In the genomic region with DNA sequence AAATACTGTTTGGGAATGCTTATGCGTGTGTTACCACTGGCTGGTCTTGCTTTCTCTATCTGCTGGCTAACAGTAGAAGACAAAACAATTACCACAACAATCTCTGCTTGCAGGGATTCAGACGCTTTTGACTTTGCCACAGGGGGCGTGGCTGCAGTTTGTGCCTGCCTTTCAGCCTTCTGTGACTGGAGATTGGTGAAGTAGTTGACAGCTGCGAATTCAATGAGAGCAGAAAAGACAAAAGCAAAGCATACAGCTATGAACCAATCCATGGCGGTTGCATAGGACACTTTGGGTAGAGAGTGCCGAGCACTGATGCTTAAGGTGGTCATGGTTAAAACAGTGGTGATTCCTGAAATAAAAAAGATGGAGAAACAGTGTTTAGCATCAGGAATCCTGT, we compare ENCODE assay signal across 11 mouse cellular contexts. TPM values are rescaled to one million over a fixed set of nuclear protein-coding genes. Genes with fewer than 3 reads are reported as not detected.
DNase-seq lines count a peak whose midpoint lies in the region; ATAC-seq and TF ChIP-seq lines count a peak whose summit lies in the region.
"Had no signal": no experiment of that assay in that cellular context is flagged by ENCODE, and none has a peak within 500 bp of the region (broad histone marks: within the 10 kb centered on the region; RNA-seq: fewer than 3 reads in every experiment).

No protein-coding gene starts in this region.

- DNase-seq in adrenal gland, postnatal 25 days, result peak; percentile 2
- DNase-seq in adrenal gland, adult 18-20 months (ENCODE audit: low spot score in 2 of 2), result no peak
- DNase-seq in cerebellum, postnatal 25 days, result peak; percentile 66 to 72
- no peak for DNase-seq in heart, adult 11 months
- no peak for DNase-seq in adrenal gland, adult 8-10 months

- ATAC-seq in hindbrain, embryonic 13.5 days (ENCODE audit: low FRiP score), result peak; percentile 75; the same call in 1 of the 2 replicates
- no peak for ATAC-seq in kidney, embryonic 14.5 days (ENCODE audit: low FRiP score, low TSS enrichment)

- WGBS in hindbrain, embryonic 13.5 days, result 1% methylated on average over 6 of the region's 6 CpGs
- WGBS in kidney, embryonic 14.5 days, result 17% methylated on average over 6 of the region's 6 CpGs

- no peaks in the 10 kb centered on the region for H3K9me3 ChIP-seq in hindbrain, embryonic 13.5 days
- no peaks in the 10 kb centered on the region for H3K9me3 ChIP-seq in kidney, embryonic 14.5 days (ENCODE audit: control insufficient read depth, low read length)

- peaks cover 6% of the 10 kb centered on the region for H3K4me1 ChIP-seq in hindbrain, embryonic 13.5 days (replicated peaks)
- no peaks in the 10 kb centered on the region for H3K4me1 ChIP-seq in kidney, embryonic 14.5 days (ENCODE audit: control insufficient read depth, insufficient read depth, low read length)

- H3ac ChIP-seq in myocyte (ENCODE audit: control insufficient read depth, insufficient read length), result no peak overlapping the region

- peak overlapping the region; percentile 25 for H3K4me2 ChIP-seq in hindbrain, embryonic 13.5 days
- H3K4me2 ChIP-seq in myocyte (ENCODE audit: low read depth), result peak overlapping the region; percentile 30
- no peak overlapping the region for H3K4me2 ChIP-seq in kidney, embryonic 14.5 days (replicated peaks; ENCODE audit: low read depth, low read length)

- H3K27me3 ChIP-seq in hindbrain, embryonic 13.5 days, result no peaks in the 10 kb centered on the region
- H3K27me3 ChIP-seq in myocyte (ENCODE audit: control insufficient read depth, insufficient read depth, insufficient read length), result no peaks in the 10 kb centered on the region
- no peaks in the 10 kb centered on the region for H3K27me3 ChIP-seq in kidney, embryonic 14.5 days (ENCODE audit: control insufficient read depth, insufficient read depth, low read length)

- no peak for TF ChIP-seq POLR2A in myocyte (IDR thresholded peaks at IDR 0.05; ENCODE audit: insufficient read length, low read depth)

- no peak overlapping the region for H3K9ac ChIP-seq in hindbrain, embryonic 13.5 days
- no peak overlapping the region for H3K9ac ChIP-seq in kidney, embryonic 14.5 days (ENCODE audit: low read depth, low read length)

- H3K4me3 ChIP-seq in hindbrain, embryonic 13.5 days, result no peak overlapping the region
- H3K4me3 ChIP-seq in myocyte, result no peak overlapping the region
- H3K4me3 ChIP-seq in kidney, embryonic 14.5 days (ENCODE audit: low read length), result no peak overlapping the region

- H3K79me2 ChIP-seq in myocyte (ENCODE audit: control insufficient read depth, insufficient read depth), result no peaks in the 10 kb centered on the region

- no peaks in the 10 kb centered on the region for H3K36me3 ChIP-seq in hindbrain, embryonic 13.5 days
- H3K36me3 ChIP-seq in myocyte (ENCODE audit: control insufficient read depth, insufficient read depth), result no peaks in the 10 kb centered on the region
- no peaks in the 10 kb centered on the region for H3K36me3 ChIP-seq in kidney, embryonic 14.5 days (ENCODE audit: control insufficient read depth, insufficient read depth, low read length)

- no peak overlapping the region for H3K27ac ChIP-seq in hindbrain, embryonic 13.5 days
- no peak overlapping the region for H3K27ac ChIP-seq in kidney, embryonic 14.5 days (ENCODE audit: low read depth, low read length)

TF ChIP-seq in myocyte, 11 proteins besides CTCF, POLR2A, EP300 and RAD21:
- no peak for TF ChIP-seq SRF (IDR thresholded peaks at IDR 0.05; ENCODE audit: control insufficient read depth, insufficient read length, low read depth)
- no peak for TF ChIP-seq MYOG (IDR thresholded peaks at IDR 0.05; ENCODE audit: control insufficient read depth in 1 of 3, insufficient read depth in 1 of 3, insufficient read length in 2 of 3, low read depth in 2 of 3)
- no peak for TF ChIP-seq MYOD1 (IDR thresholded peaks at IDR 0.05; ENCODE audit: control insufficient read depth in 1 of 3, insufficient read length in 2 of 3, low read depth in 2 of 3)
- TF ChIP-seq POLR2AphosphoS2 (IDR thresholded peaks at IDR 0.05; ENCODE audit: insufficient read length, low read depth), result no peak
- no peak for TF ChIP-seq USF1 (IDR thresholded peaks at IDR 0.05; ENCODE audit: low read depth)
- no peak for TF ChIP-seq TCF3 (IDR thresholded peaks at IDR 0.05; ENCODE audit: insufficient read length, low read depth)
- no peak for TF ChIP-seq MAX (IDR thresholded peaks at IDR 0.05; ENCODE audit: low read depth)
- no peak for TF ChIP-seq TCF12 (IDR thresholded peaks at IDR 0.05; ENCODE audit: insufficient read depth, poor library complexity, severe bottlenecking)

RNA-seq across cellular contexts. Expression of gene Gabra6, which starts 6.0 kb away (rescaled TPM):
- not detected in 2 replicates for total RNA-seq in adrenal gland, postnatal 25 days (2021)
- not detected for total RNA-seq in adrenal gland, adult 18-20 months (2021)
- polyA plus RNA-seq in hindbrain, embryonic 13.5 days (2015; fragmentation: Nextera tagmentation; extraction: Ambion mirVana), result not detected in 2 replicates
- not detected for polyA plus RNA-seq in myocyte (2012; fragmentation: generic; extraction: Trizol)
- polyA plus RNA-seq in kidney, embryonic 14.5 days (2014; fragmentation: Nextera tagmentation; extraction: Ambion mirVana), result not detected in 2 replicates
- not detected for total RNA-seq in adrenal gland, adult 8-10 months (2022)
- total RNA-seq: hematopoietic stem cell, adult 5-6 weeks had no signal
- polyA plus RNA-seq: limb, embryonic 11.5 days; stomach, embryonic 14.5 days had no signal

Comparison
In these comparisons a context has a peak if more than half of its experiments do, and no peak if none do; other contexts are left out.
1. DNase-seq: peak in adrenal gland, postnatal 25 days (single experiment) and cerebellum, postnatal 25 days (2 of 2); none in adrenal gland, adult 18-20 months (0 of 2), heart, adult 11 months (single experiment) and adrenal gland, adult 8-10 months (single experiment).